Mouse (Mus musculus): ENCODE measurements around the gene Prrc2a. TPM values are rescaled to one million over a fixed set of nuclear protein-coding genes. Genes with fewer than 3 reads are reported as not detected.
A peak's percentile ranks its signal among the peaks of the same experiment; 100 is the strongest.

Prrc2a gene
- polyA plus RNA-seq, 1 experiment from 2014 or later, result 238 TPM

DNA sequence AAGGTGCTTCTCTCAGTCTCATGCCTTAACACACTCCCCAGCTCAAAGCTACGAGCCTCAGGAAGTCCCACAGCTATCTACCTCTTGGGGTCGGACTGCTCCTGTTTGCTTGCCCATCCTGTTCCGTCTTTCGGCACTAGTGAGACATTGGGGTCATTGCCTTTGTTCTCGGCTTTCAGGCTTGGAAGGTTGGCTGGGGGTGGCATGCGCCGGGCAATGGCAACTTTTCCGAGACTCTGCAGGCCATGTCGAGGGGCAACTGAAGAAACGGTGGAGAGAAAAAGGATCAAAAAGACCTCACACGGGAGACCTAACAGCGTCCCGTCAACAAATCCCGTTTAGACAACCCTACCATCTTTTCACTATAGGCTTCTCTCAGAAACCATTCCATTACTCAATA lies 2.6 kb downstream of the Prrc2a start:
- ATAC-seq (ENCODE audit: insufficient read depth), result no peak
- Histone ChIP-seq H3K9ac (peak overlapping the region; percentile 98), H3K27me3 (ENCODE audit: insufficient read depth, low read length) (no peaks in the 10 kb centered on the region), H3K9me3 (ENCODE audit: low read depth, low read length) (no peaks in the 10 kb centered on the region), H3K4me2 (peak overlapping the region; percentile 99), H3K4me3 (ENCODE audit: low read depth, low read length) (peak overlapping the region; percentile 100), H3K4me1 (ENCODE audit: insufficient read depth) (peaks cover 13% of the 10 kb centered on the region; the same call in 1 of the 2 replicates), H3K36me3 (ENCODE audit: insufficient read depth) (peaks cover 59% of the 10 kb centered on the region), H3K27ac (ENCODE audit: low read depth) (no peak overlapping the region)
- no peak for TF ChIP-seq CTCF (IDR thresholded peaks at IDR 0.05; ENCODE audit: low read depth)
- DNase-seq, result no peak
- 56% methylated on average over 14 of the region's 14 CpGs for WGBS

DNA sequence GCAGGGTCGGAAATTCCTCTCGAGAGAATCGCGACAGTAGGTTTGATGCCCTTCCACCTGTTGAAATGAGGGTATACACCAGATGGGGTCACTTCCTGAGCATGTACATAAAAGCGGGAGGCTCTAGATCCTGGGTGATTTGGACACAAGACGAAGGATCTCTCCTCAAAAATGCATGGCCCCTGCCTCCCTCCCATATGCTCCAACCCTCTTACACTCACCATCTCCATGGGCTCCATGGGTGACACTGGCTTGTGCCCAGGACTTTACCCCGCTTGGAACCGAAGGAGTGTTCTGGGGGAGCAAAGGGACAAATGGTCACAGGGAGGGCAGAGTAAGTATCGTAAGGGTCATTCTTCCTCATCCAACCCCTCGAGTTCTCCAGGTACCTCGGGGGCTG lies 3.3 kb downstream of the Prrc2a start:
- H3K4me3 ChIP-seq (ENCODE audit: low read depth, low read length), result no peak overlapping the region
- H3K27ac ChIP-seq (ENCODE audit: low read depth), result no peak overlapping the region
- WGBS, result 83% methylated on average over 11 of the region's 11 CpGs
- DNase-seq, result no peak
- H3K27me3 ChIP-seq (ENCODE audit: insufficient read depth, low read length), result no peaks in the 10 kb centered on the region
- peaks cover 66% of the 10 kb centered on the region for H3K36me3 ChIP-seq (ENCODE audit: insufficient read depth)
- H3K9me3 ChIP-seq (ENCODE audit: low read depth, low read length), result no peaks in the 10 kb centered on the region
- peaks cover 13% of the 10 kb centered on the region; the same call in 1 of the 2 replicates for H3K4me1 ChIP-seq (ENCODE audit: insufficient read depth)
- no peak overlapping the region for H3K9ac ChIP-seq
- peak overlapping the region; percentile 99; the same call in 1 of the 2 replicates for H3K4me2 ChIP-seq
- no peak for TF ChIP-seq CTCF (IDR thresholded peaks at IDR 0.05; ENCODE audit: low read depth)
- no peak for ATAC-seq (ENCODE audit: insufficient read depth)

GRCm38 (mm10) chr17:35159638-35160037 lies 5.1 kb downstream of the Prrc2a start:
- H3K4me3 ChIP-seq (ENCODE audit: low read depth, low read length), result no peak overlapping the region
- TF ChIP-seq CTCF (IDR thresholded peaks at IDR 0.05; ENCODE audit: low read depth), result no peak
- no peak for DNase-seq
- H3K4me1 ChIP-seq (ENCODE audit: insufficient read depth), result peaks cover 6% of the 10 kb centered on the region; the same call in 1 of the 2 replicates
- H3K9me3 ChIP-seq (ENCODE audit: low read depth, low read length), result no peaks in the 10 kb centered on the region
- no peak for ATAC-seq (ENCODE audit: insufficient read depth)
- no peaks in the 10 kb centered on the region for H3K27me3 ChIP-seq (ENCODE audit: insufficient read depth, low read length)
- H3K27ac ChIP-seq (ENCODE audit: low read depth), result no peak overlapping the region
- no peak overlapping the region for H3K9ac ChIP-seq
- 83% methylated on average over 7 of the region's 7 CpGs for WGBS
- no peak overlapping the region for H3K4me2 ChIP-seq
- H3K36me3 ChIP-seq (ENCODE audit: insufficient read depth), result peaks cover 84% of the 10 kb centered on the region

DNA sequence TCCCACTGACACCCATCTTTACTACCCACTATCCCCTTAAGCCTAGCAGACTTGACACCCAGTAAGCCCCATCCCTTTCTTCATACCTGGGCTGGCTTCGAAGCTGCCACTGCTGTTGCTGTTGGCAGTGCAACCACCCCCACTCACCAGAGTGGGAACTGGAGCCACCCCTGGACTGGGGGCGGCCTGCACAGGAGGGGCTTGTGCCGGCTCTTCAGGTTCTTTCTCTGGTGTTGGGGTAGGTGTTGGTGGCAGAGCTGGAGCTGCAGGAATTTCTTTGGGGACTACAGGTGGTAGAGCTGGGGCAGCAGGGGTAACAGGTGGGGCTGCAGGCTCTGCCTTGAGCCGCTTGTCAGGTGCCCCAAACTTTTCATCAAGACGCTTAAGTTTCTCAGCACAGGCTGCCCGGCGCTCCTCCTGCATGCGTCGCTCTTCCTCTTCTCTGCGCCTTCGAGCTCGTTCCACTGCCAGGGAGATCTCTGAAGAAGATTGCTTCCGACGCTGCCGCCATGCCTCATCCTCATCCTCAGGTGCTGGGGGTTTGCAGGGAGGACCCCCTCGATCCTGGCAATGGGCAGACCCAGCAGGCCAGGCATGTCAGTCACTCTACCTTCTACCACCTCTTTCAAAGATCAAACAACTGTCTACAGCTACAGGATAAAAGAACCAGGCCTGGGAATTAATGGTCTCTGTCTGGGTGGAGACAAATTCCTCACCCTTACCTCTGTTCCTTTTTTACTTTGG lies 5.7 kb downstream of the Prrc2a start:
- Histone ChIP-seq H3K4me1 (ENCODE audit: insufficient read depth) (peaks cover 6% of the 10 kb centered on the region; the same call in 1 of the 2 replicates), H3K27me3 (ENCODE audit: insufficient read depth, low read length) (no peaks in the 10 kb centered on the region), H3K9me3 (ENCODE audit: low read depth, low read length) (no peaks in the 10 kb centered on the region), H3K36me3 (ENCODE audit: insufficient read depth) (peaks cover 90% of the 10 kb centered on the region), H3K9ac (no peak overlapping the region), H3K4me3 (ENCODE audit: low read depth, low read length) (no peak overlapping the region), H3K27ac (ENCODE audit: low read depth) (no peak overlapping the region), H3K4me2 (no peak overlapping the region)
- no peak for TF ChIP-seq CTCF (IDR thresholded peaks at IDR 0.05; ENCODE audit: low read depth)
- WGBS, result 92% methylated on average over 16 of the region's 16 CpGs
- ATAC-seq (ENCODE audit: insufficient read depth) (no peak), DNase-seq (no peak)

DNA sequence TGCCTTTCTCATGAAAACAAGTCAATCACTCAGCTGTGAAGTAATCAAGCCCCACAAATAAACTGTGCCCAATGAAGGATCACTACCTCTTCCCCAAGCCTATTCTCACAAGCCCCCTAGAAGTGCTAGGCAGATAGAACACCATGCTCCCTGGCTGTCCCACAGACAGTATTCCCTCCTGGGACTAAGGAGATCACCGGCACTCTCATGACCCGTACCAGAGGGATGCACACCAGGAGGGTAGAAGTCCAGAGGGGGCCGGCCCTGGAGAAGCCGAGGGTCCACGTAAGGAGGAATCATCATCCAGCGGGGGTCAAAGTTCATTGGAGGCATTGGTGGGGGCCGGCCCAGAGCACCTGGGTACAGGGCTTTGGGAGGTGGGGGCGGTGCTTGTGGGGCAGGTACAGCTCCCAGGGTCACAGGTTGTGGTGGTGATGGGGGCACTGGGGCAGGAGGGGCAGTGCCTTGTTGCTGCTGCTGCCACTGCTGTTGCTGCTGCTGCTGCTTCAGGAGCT lies 7.0 kb downstream of the Prrc2a start:
- Histone ChIP-seq H3K36me3 (ENCODE audit: insufficient read depth) (peaks cover 100% of the 10 kb centered on the region), H3K4me3 (ENCODE audit: low read depth, low read length) (no peak overlapping the region), H3K9ac (no peak overlapping the region), H3K27ac (ENCODE audit: low read depth) (no peak overlapping the region), H3K4me1 (ENCODE audit: insufficient read depth) (peaks cover 4% of the 10 kb centered on the region; the same call in 1 of the 2 replicates), H3K27me3 (ENCODE audit: insufficient read depth, low read length) (no peaks in the 10 kb centered on the region), H3K4me2 (no peak overlapping the region), H3K9me3 (ENCODE audit: low read depth, low read length) (no peaks in the 10 kb centered on the region)
- TF ChIP-seq CTCF (IDR thresholded peaks at IDR 0.05; ENCODE audit: low read depth), result no peak
- DNase-seq, result no peak
- ATAC-seq (ENCODE audit: insufficient read depth), result no peak
- 83% methylated on average over 8 of the region's 8 CpGs for WGBS

DNA sequence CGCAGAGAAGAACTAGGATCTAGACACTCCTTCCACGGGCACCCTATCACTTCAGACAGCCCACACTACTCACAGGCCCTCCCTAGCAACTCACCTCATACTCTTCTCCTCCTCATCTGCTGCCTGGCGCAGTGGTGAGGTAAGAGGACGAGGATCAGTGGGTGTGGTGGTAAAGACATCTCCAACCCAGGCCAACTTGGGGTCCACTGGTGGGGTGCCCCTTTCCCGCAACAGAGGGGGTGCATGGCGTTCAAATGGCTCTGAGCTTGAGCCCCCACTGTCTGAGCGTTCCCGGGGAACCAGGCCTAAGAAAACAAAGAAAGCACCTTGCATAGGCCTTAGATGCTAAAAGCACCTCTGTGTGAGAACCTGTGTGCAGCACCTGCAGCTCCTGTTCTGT lies 7.4 kb downstream of the Prrc2a start:
- no peak for TF ChIP-seq CTCF (IDR thresholded peaks at IDR 0.05; ENCODE audit: low read depth)
- Histone ChIP-seq H3K27me3 (ENCODE audit: insufficient read depth, low read length) (no peaks in the 10 kb centered on the region), H3K36me3 (ENCODE audit: insufficient read depth) (peaks cover 100% of the 10 kb centered on the region), H3K4me3 (ENCODE audit: low read depth, low read length) (no peak overlapping the region), H3K4me1 (ENCODE audit: insufficient read depth) (no peaks in the 10 kb centered on the region), H3K9me3 (ENCODE audit: low read depth, low read length) (no peaks in the 10 kb centered on the region), H3K4me2 (no peak overlapping the region), H3K9ac (no peak overlapping the region), H3K27ac (ENCODE audit: low read depth) (no peak overlapping the region)
- DNase-seq, result no peak
- 91% methylated on average over 8 of the region's 8 CpGs for WGBS
- no peak for ATAC-seq (ENCODE audit: insufficient read depth)

DNA sequence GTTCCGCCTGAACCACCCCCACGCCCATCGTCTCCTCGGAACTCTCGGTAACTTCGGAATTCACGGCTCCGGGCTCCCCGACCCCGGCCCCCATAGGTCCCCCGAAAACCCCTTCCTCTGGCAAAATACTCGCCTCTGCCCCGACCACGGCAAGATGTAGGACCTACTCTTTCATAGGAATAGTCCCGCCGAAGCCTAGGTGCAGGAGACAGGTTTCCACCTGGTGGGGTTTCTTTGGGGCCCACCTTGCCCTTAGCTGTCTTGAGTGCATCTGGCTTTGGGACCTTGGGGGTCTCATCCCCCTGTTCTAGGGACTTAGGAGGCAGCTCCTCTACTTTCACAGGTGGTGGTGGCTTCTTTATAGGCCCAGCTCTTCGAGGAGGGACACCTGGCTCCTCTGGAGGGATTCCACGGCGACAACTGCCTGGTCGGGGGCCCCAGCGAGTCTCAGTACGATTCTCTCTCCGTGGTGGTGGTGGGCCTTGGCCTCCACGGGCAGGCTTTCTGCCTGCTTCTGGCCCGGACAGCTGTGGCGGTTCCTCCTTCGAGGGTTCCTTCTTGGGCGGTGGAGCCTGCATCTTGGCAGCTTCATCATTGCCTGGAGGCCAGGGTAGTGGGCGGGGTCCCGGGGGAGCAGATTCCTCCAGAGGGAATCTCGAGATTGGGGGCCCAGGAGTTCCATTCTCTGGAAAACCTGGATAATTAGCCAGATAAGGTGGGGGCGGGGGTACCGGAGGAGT lies 8.1 kb downstream of the Prrc2a start:
- DNase-seq (no peak), ATAC-seq (ENCODE audit: insufficient read depth) (no peak)
- TF ChIP-seq CTCF (IDR thresholded peaks at IDR 0.05; ENCODE audit: low read depth), result no peak
- no peak overlapping the region for H3K4me3 ChIP-seq (ENCODE audit: low read depth, low read length)
- H3K36me3 ChIP-seq (ENCODE audit: insufficient read depth), result peaks cover 100% of the 10 kb centered on the region
- no peaks in the 10 kb centered on the region for H3K27me3 ChIP-seq (ENCODE audit: insufficient read depth, low read length)
- no peak overlapping the region for H3K27ac ChIP-seq (ENCODE audit: low read depth)
- H3K4me1 ChIP-seq (ENCODE audit: insufficient read depth), result no peaks in the 10 kb centered on the region
- WGBS, result 90% methylated on average over 33 of the region's 33 CpGs
- no peak overlapping the region for H3K4me2 ChIP-seq
- no peak overlapping the region for H3K9ac ChIP-seq
- H3K9me3 ChIP-seq (ENCODE audit: low read depth, low read length), result no peaks in the 10 kb centered on the region
